Mouse (Mus musculus) cortical plate, adult 2 months (tissue): ENCODE measurements at regions not wholly inside any gene's neighbourhood (a gene's known extent, or its start where the extent isn't known, plus 50 kb on each side); places are given as distances from the start of the nearest gene placed in this dataset.

Source experiments
- CTCF ChIP-seq: fragments of 200-500 bp; IDR thresholded peaks from 2 replicates; pipeline ENCODE4 v1.5.1; 2011; ENCODE audit warnings: mild to moderate bottlenecking, control low read depth, low read length; ENCODE audit not compliant: insufficient read depth; ENCODE audit errors: extremely low read depth
- POLR2A ChIP-seq: fragments of 200-500 bp; IDR thresholded peaks from 2 replicates; pipeline ENCODE4 v1.6.1; 2011; ENCODE audit warnings: mild to moderate bottlenecking, low read length, control low read depth; ENCODE audit not compliant: insufficient read depth; ENCODE audit errors: extremely low read depth

DNA sequence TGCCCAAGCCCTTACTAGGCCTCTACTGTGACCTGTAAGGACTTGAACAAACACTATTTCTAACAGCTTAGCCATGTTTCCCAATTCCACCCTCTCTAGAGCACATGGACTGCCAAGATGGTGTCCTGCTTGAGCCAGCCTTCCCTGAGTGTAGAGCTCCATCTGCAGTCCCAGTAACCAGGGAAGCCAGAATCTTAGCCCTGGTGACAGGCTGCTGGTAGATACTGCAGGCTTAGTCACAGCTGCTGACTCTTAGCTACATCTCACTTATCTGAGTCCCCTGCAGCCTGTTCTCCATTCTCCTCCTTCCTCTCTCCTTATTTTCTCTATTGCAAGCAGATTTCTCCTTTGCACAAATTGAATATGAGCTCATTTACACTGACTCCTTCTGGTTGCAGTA lies 101.5 kb upstream of the Foxa2 start:
- TF ChIP-seq CTCF (no peak), POLR2A (no peak)
